Mouse (Mus musculus) liver, embryonic 18 days (tissue): ENCODE data around the gene Them4. TPM values are rescaled to one million over a fixed set of nuclear protein-coding genes. Genes with fewer than 3 reads are reported as not detected.

Source experiments
- polyA plus RNA-seq: library from polyadenylated mRNA; depleted of rRNA; stranded (reverse); fragments of >200 nt; gene quantifications from 2 replicates; pipeline ENCODE4 v1.2.3, GENCODE M21; 2012; rRNA removed

Them4 gene
- polyA plus RNA-seq: 4.2 TPM in 2 replicates

GRCm38 (mm10) chr3:94309633-94310363 is at the start of gene Them4:
Gene Them4 (plus strand): TSS chr3:94310089.

GRCm38 (mm10) chr3:94263736-94264135 is 46.2 kb upstream of the Them4 start, which contains the start of gene Gm4778:
Gene Gm4778 (plus strand): TSS chr3:94264036.

DNA sequence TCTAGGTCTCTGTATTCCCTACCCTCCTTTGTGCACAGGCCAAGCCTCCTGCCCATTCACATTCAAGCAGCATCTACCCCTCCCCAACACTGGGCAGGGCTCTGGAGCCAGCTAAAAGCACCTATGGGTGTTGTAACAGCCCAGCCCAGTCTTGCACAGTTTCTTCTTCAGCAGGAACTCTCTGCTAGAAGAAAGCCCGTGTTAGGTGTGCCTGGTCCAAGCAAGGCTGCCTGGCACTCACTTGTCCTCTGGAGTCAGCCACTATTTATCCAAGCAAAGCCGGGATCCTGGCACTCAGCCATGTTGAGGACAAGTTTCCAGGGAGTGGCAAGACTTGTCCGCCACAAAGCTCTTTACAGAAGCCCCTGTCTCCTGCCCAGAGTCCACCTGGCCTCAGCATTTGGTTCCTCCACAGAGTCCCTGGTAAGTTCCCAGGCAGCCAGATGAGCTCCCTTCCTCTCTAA is 32.1 kb downstream of the Them4 start, which contains the start of gene Them5:
Gene Them5 (plus strand): TSS at position 141 of the 464 bp plus-strand sequence.

DNA sequence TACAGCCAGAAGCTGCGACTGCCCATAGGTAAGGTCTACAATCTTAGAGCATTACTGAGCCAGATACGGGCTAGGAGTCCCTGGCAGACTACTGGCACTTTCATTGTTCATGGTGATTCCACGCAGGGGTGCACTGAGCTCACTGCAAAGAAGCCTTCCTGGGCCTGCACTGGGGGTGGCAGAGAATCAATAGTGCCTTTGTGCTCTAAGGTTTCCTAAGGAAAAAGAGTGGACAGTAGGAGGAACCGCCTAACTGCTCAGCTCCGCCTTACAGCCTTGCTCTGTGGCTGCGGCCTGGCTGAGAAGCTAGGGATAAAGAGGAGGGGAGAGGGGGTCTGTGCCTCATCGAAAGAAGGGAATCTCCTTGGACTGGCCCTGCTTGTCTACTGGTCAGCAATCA is 52.2 kb downstream of the Them4 start, which contains the start of gene C2cd4d:
Gene C2cd4d (plus strand): TSS at position 301 of the 400 bp plus-strand sequence.

GRCm38 (mm10) chr3:94372641-94373040 is 62.8 kb downstream of the Them4 start, which contains the start of gene Rorc:
Gene Rorc (plus strand): TSS chr3:94372794.

Other genes starting within 250 kb of the Them4 start
- not detected in 2 replicates for gene Gm10697, start 237.4 kb upstream of the Them4 start, polyA plus RNA-seq
- not detected in 2 replicates for gene Gm10696, start 131.9 kb upstream of the Them4 start, polyA plus RNA-seq
- not detected in 2 replicates for gene Gm5286, start 113.4 kb upstream of the Them4 start, polyA plus RNA-seq
- gene Gm4778, start 46.1 kb upstream of the Them4 start, polyA plus RNA-seq: not detected in 2 replicates
- gene Them5, start 32.0 kb downstream of the Them4 start, polyA plus RNA-seq: not detected in 2 replicates
- gene C2cd4d, start 52.3 kb downstream of the Them4 start, polyA plus RNA-seq: 0.08 TPM in 2 replicates
- gene Rorc, start 62.7 kb downstream of the Them4 start, polyA plus RNA-seq: 3.4 and 5.7 TPM in 2 replicates
- gene Lingo4, start 88.4 kb downstream of the Them4 start, polyA plus RNA-seq: 0.02 and 0.03 TPM in 2 replicates
- gene Tdrkh, start 103.2 kb downstream of the Them4 start, polyA plus RNA-seq: 2.6 and 2.8 TPM in 2 replicates
- gene Mrpl9, start 133.2 kb downstream of the Them4 start, polyA plus RNA-seq: 31.1 and 34.7 TPM in 2 replicates
- gene Oaz3, start 133.8 kb downstream of the Them4 start, polyA plus RNA-seq: 0.13 TPM in 1 of 2 replicates, not detected in the other
- gene Celf3, start 168.2 kb downstream of the Them4 start, polyA plus RNA-seq: 0.02 and 0.06 TPM in 2 replicates
- 0.05 and 0.10 TPM in 2 replicates for gene Riiad1, start 170.3 kb downstream of the Them4 start, polyA plus RNA-seq